Mouse (Mus musculus): ENCODE measurements around the gene Dmrt3. TPM values are rescaled to one million over a fixed set of nuclear protein-coding genes. Genes with fewer than 3 reads are reported as not detected.

Dmrt3 gene
- total RNA-seq, 2 experiments from 2014 or later: not detected

Other genes with a start within 250 kb of the Dmrt3 start
- gene Dmrt1, start 104.7 kb upstream of the Dmrt3 start, total RNA-seq (2015): not detected in 2 replicates
- gene Dmrt1, start 104.7 kb upstream of the Dmrt3 start, total RNA-seq (2017): not detected in 2 replicates
- not detected in 2 replicates for gene Dmrt2, start 62.1 kb downstream of the Dmrt3 start, total RNA-seq (2015)
- not detected in 2 replicates for gene Dmrt2, start 62.1 kb downstream of the Dmrt3 start, total RNA-seq (2017)

Measured in megakaryocyte progenitor cell, adult 5-6 weeks (primary cell).